31 mouse cellular contexts compared by ENCODE assay signal in the genomic region with DNA sequence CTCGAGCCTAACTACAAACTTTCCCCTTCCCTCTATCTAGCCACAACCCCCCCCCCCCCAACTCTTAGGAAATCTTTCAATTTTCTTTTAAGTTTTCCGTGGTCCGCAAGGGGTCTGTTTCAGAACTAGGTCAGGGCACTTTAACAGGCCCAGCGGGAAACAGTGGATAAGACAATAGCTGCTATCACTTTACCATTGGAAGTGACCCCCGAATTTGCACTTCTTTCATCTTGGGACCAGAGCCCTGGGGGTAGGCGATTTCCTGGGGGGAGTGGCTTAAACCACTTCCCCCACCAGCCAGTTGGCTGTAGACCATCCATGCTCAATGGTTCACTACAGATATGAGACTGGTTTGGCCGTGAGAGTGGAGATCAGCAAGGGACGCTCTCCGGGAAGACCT. TPM values are rescaled to one million over a fixed set of nuclear protein-coding genes. Genes with fewer than 3 reads are reported as not detected.
DNase-seq lines count a peak whose midpoint lies in the region; ATAC-seq lines count a peak whose summit lies in the region.
"Had no signal": no experiment of that assay in that cellular context is flagged by ENCODE, and none has a peak within 500 bp of the region (broad histone marks: within the 10 kb centered on the region; RNA-seq: fewer than 3 reads in every experiment).

Gene Vrtn (plus strand): TSS at position 366 of the 400 bp plus-strand sequence.

- H3K27me3 ChIP-seq in heart, embryonic 15.5 days: peaks cover 55% of the 10 kb centered on the region
- H3K27me3 ChIP-seq in limb, embryonic 13.5 days: peaks cover 56% of the 10 kb centered on the region

- no peaks in the 10 kb centered on the region for H3K36me3 ChIP-seq in heart, embryonic 15.5 days
- H3K36me3 ChIP-seq in limb, embryonic 13.5 days: no peaks in the 10 kb centered on the region
- H3K36me3 ChIP-seq: embryonic facial prominence, embryonic 15.5 days; G1E; liver, embryonic 13.5 days; midbrain, embryonic 15.5 days; neural tube, embryonic 12.5 days had no signal

- H3K9me3 ChIP-seq in heart, embryonic 15.5 days (replicated peaks): no peaks in the 10 kb centered on the region
- no peaks in the 10 kb centered on the region for H3K9me3 ChIP-seq in limb, embryonic 13.5 days
- H3K9me3 ChIP-seq: embryonic facial prominence, embryonic 15.5 days; G1E; liver, embryonic 13.5 days; midbrain, embryonic 15.5 days; neural tube, embryonic 12.5 days had no signal

- DNase-seq in heart, adult 9 months (ENCODE audit: low spot score in 2 of 2): no peak
- DNase-seq in retina, postnatal 1 day: peak; percentile 45
- DNase-seq in retina, embryonic 14.5 days (ENCODE audit: low spot score): no peak
- peak; percentile 68 for DNase-seq in MEL-GATA-1-ER (ENCODE audit: extremely low read depth, low read depth)
- DNase-seq in gastrocnemius, postnatal 4 days (ENCODE audit: low spot score in 2 of 2): no peak
- DNase-seq: adrenal gland, postnatal 14 days; cerebellum, adult 8-10 months; cerebellum, postnatal 36 days; gastrocnemius, postnatal 36 days; kidney, adult 9 months; kidney, postnatal 14 days; left cerebral cortex, postnatal 4 days; liver, embryonic 13.5 days; lung, adult 2 months; lung, postnatal 14 days; thymus, postnatal 25 days had no signal

- peaks cover 9% of the 10 kb centered on the region; the same call in 1 of the 2 replicates for H3K4me1 ChIP-seq in heart, embryonic 15.5 days (replicated peaks)
- peaks cover 17% of the 10 kb centered on the region for H3K4me1 ChIP-seq in limb, embryonic 13.5 days
- H3K4me1 ChIP-seq: embryonic facial prominence, embryonic 15.5 days; liver, embryonic 13.5 days; neural tube, embryonic 12.5 days had no signal

- 11% methylated on average over 9 of the region's 9 CpGs for WGBS in heart, embryonic 15.5 days
- WGBS in limb, embryonic 13.5 days: 12% methylated on average over 9 of the region's 9 CpGs

- H3K27ac ChIP-seq in heart, embryonic 15.5 days: no peak within 1 kb of the TSS
- H3K27ac ChIP-seq in limb, embryonic 13.5 days: no peak within 1 kb of the TSS
- H3K27ac ChIP-seq: embryonic facial prominence, embryonic 15.5 days; liver, embryonic 13.5 days; midbrain, embryonic 15.5 days; neural tube, embryonic 12.5 days had no signal

- no peak for ATAC-seq in heart, embryonic 15.5 days (replicated peaks; ENCODE audit: insufficient number of reproducible peaks, insufficient read depth, low FRiP score, low read depth)
- no peak for ATAC-seq in limb, embryonic 13.5 days (ENCODE audit: low FRiP score, low read depth)
- ATAC-seq: hindbrain, embryonic 16.5 days; intestine, embryonic 16.5 days; midbrain, embryonic 15.5 days had no signal

- no peak within 1 kb of the TSS for H3K4me2 ChIP-seq in heart, embryonic 15.5 days
- H3K4me2 ChIP-seq in limb, embryonic 13.5 days (replicated peaks): peak within 1 kb of the TSS; percentile 39; the same call in 1 of the 2 replicates
- H3K4me2 ChIP-seq: embryonic facial prominence, embryonic 15.5 days; liver, embryonic 13.5 days; midbrain, embryonic 15.5 days; neural tube, embryonic 12.5 days had no signal

- H3K4me3 ChIP-seq in heart, embryonic 15.5 days: 0 out of 2 replicates have a peak within 1 kb of the TSS, but pooled peaks have one; percentile 1
- no peak within 1 kb of the TSS; the same call in 1 of the 2 replicates for H3K4me3 ChIP-seq in limb, embryonic 13.5 days
- H3K4me3 ChIP-seq: embryonic facial prominence, embryonic 15.5 days; liver, embryonic 13.5 days; midbrain, embryonic 15.5 days; neural tube, embryonic 12.5 days had no signal

- H3K9ac ChIP-seq in heart, embryonic 15.5 days: no peak within 1 kb of the TSS
- H3K9ac ChIP-seq in limb, embryonic 13.5 days: no peak within 1 kb of the TSS
- H3K9ac ChIP-seq: embryonic facial prominence, embryonic 15.5 days; liver, embryonic 13.5 days; midbrain, embryonic 15.5 days; neural tube, embryonic 12.5 days had no signal

RNA-seq across cellular contexts. Expression of gene Vrtn, which starts in this region (rescaled TPM):
- 0.33 TPM in 1 of 2 replicates, not detected in the other for polyA plus RNA-seq in heart, embryonic 15.5 days (2015; fragmentation: Nextera tagmentation; extraction: Ambion mirVana)
- 0.10 and 0.13 TPM in 2 replicates for polyA plus RNA-seq in limb, embryonic 13.5 days (2015; fragmentation: Nextera tagmentation; extraction: Ambion mirVana)
- total RNA-seq in gastrocnemius, postnatal 4 days (2021): not detected
- total RNA-seq: adrenal gland, postnatal 14 days; gastrocnemius, adult 18-20 months; gastrocnemius, postnatal 36 days; layer of hippocampus, adult 18-20 months; layer of hippocampus, postnatal 14 days; left cerebral cortex, postnatal 4 days; megakaryocyte progenitor cell, adult 5-6 weeks had no signal
- polyA plus RNA-seq: brain, embryonic 14.5 days; G1E; heart, embryonic 14.5 days; hindbrain, embryonic 16.5 days; intestine, embryonic 16.5 days; liver, embryonic 13.5 days; lung, adult 2 months; neural tube, embryonic 12.5 days; spleen, adult 2 months had no signal

Comparison
In these comparisons a context has a peak if more than half of its experiments do, and no peak if none do; other contexts are left out.
1. DNase-seq: peak in retina, postnatal 1 day (single experiment) and MEL-GATA-1-ER (single experiment); none in heart, adult 9 months (0 of 2), retina, embryonic 14.5 days (single experiment) and gastrocnemius, postnatal 4 days (0 of 2).